Mouse (Mus musculus) cortical plate, adult 2 months (tissue): ENCODE measurements around the gene Mog. TPM values are rescaled to one million over a fixed set of nuclear protein-coding genes. Genes with fewer than 3 reads are reported as not detected.
"Not testable (repeated sequence)": the region's sequence is repeated elsewhere in the genome, so short reads cannot be mapped to it uniquely, and the experiment has no call there.

Experiments
- H3K27ac ChIP-seq: fragments of 200-500 bp; 2 replicates; pipeline ENCODE4 v1.5.1; 2012; ENCODE audit warnings: low read length, control low read depth, inconsistent platforms; ENCODE audit not compliant: insufficient read depth
- H3K4me1 ChIP-seq: fragments of 200-500 bp; 2 replicates; pipeline ENCODE4 v1.6.1; 2011; ENCODE audit warnings: low read length; ENCODE audit not compliant: control insufficient read depth, insufficient read depth
- H3K4me3 ChIP-seq: fragments of 200-500 bp; 2 replicates; pipeline ENCODE4 v1.5.1; 2011; ENCODE audit warnings: mild to moderate bottlenecking, low read length, control low read depth; ENCODE audit not compliant: insufficient read depth
- CTCF ChIP-seq: fragments of 200-500 bp; IDR thresholded peaks from 2 replicates; pipeline ENCODE4 v1.5.1; 2011; ENCODE audit warnings: mild to moderate bottlenecking, control low read depth, low read length; ENCODE audit not compliant: insufficient read depth; ENCODE audit errors: extremely low read depth
- POLR2A ChIP-seq: fragments of 200-500 bp; IDR thresholded peaks from 2 replicates; pipeline ENCODE4 v1.6.1; 2011; ENCODE audit warnings: mild to moderate bottlenecking, low read length, control low read depth; ENCODE audit not compliant: insufficient read depth; ENCODE audit errors: extremely low read depth
- polyA plus RNA-seq: library from polyadenylated mRNA; depleted of rRNA; stranded (reverse); fragments of >200 nt; gene quantifications from 2 replicates; pipeline ENCODE4 v1.2.3, GENCODE M21; 2012

Mog gene
- polyA plus RNA-seq, 1 experiment: 128 TPM

DNA sequence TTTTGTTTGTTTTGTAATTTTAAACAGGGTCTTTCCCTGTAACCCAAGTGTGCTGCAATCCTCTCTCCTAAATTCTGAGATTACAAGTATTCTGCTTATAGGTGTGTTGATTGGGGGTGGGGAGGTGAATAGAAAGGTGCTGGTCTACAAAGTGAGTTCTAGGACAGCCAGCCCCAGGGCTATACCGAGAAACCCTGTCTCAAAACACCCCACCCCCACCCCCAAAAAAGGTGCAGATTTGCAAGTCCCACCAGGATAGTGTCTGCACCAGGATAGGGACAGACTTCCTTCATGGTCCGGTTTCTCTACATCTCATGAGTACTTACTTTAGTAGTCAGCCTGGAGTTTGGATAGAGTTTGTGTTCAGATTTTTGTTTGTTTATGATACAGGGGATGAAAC, 24.7 kb downstream of the Mog start:
- TF ChIP-seq POLR2A: no peak
- no peak for TF ChIP-seq CTCF
- no peak overlapping the region for H3K4me3 ChIP-seq
- H3K27ac ChIP-seq: no peak overlapping the region
- H3K4me1 ChIP-seq: no peaks in the 10 kb centered on the region; the same call in 1 of the 2 replicates

- no peak overlapping the region for H3K27ac ChIP-seq
- TF ChIP-seq POLR2A: no peak
- TF ChIP-seq CTCF: peak; percentile 70
- H3K4me1 ChIP-seq: peaks cover 1% of the 10 kb centered on the region; the same call in 1 of the 2 replicates
- H3K4me3 ChIP-seq: no peak overlapping the region
Observed at GRCm38 (mm10) chr17:36997033-36997735, 26.0 kb downstream of the Mog start.

- Histone ChIP-seq H3K4me1 (peaks cover 3% of the 10 kb centered on the region; the same call in 1 of the 2 replicates), H3K4me3 (no peak overlapping the region), H3K27ac (no peak overlapping the region)
- no peak for TF ChIP-seq POLR2A
Observed at GRCm38 (mm10) chr17:36995448-36995847, 27.8 kb downstream of the Mog start.

GRCm38 (mm10) chr17:36994528-36994927, 28.7 kb downstream of the Mog start:
- H3K4me1 ChIP-seq: peaks cover 3% of the 10 kb centered on the region; the same call in 1 of the 2 replicates
- no peak overlapping the region for H3K4me3 ChIP-seq
- no peak overlapping the region for H3K27ac ChIP-seq
- TF ChIP-seq CTCF: no peak
- TF ChIP-seq POLR2A: no peak

- H3K4me1 ChIP-seq: peaks cover 3% of the 10 kb centered on the region; the same call in 1 of the 2 replicates
- H3K27ac ChIP-seq: no peak overlapping the region
- H3K4me3 ChIP-seq: no peak overlapping the region
- TF ChIP-seq CTCF: no peak
- TF ChIP-seq POLR2A: no peak
Observed at GRCm38 (mm10) chr17:36993770-36994325, 29.4 kb downstream of the Mog start.

DNA sequence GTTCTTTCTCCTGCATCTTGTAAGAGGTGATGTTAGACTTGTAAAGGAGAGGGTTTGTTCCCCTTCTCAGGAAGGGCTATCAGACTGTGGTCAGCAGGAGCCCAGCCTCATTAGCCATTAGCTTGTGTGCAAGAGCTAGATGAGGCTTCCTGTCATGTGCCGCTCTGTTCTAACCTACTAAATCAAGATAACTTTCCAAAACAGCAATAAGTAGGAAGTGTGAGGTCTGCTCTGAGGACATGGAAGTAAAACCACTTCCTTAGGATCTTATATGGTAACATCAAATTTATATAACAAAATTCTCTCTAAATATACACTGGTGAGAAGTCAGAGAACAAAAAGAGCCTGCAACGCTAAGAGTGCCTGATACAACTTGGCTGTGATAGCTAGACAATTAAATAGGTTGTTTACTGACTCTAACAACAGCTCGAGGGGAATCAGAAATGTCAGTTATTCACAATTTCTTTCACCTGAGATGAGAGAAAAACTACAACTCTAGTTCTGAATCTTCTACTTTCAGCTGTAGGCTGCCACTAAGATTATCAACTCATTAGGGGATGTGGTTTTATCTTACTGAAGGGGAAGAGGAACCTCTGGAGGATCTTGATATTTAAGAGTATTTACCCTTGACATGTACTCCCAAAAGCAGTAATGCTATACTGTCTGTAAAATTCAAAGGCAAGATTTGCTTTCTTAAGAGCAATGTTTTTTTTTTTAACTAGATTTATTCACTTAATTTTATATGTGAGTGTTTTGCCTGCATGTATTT, 30.7 kb downstream of the Mog start:
- peak overlapping the region; percentile 27; the same call in 1 of the 2 replicates for H3K27ac ChIP-seq
- no peak overlapping the region for H3K4me3 ChIP-seq
- H3K4me1 ChIP-seq: peaks cover 3% of the 10 kb centered on the region; the same call in 1 of the 2 replicates
- TF ChIP-seq POLR2A (no peak), CTCF (no peak)

DNA sequence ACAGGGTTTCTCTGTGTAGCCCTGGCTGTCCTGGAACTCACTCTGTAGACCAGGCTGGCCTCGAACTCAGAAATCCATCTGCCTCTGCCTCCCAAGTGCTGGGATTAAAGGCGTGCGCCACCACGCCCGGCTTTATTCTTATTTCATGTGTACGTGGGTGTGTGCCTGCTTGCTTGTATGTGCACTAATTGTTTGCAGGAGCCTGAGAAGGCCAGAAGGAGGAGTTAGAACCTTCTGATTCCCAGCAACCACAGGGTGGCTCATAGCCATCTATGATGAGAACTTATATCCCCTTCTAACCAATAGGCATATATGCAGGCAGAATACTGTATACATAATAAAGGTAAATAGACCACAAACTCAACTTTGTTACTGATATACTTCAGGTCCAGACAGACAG, 32.6 kb downstream of the Mog start:
- H3K4me1 ChIP-seq, H3K4me3 ChIP-seq, H3K27ac ChIP-seq: not testable (repeated sequence)

DNA sequence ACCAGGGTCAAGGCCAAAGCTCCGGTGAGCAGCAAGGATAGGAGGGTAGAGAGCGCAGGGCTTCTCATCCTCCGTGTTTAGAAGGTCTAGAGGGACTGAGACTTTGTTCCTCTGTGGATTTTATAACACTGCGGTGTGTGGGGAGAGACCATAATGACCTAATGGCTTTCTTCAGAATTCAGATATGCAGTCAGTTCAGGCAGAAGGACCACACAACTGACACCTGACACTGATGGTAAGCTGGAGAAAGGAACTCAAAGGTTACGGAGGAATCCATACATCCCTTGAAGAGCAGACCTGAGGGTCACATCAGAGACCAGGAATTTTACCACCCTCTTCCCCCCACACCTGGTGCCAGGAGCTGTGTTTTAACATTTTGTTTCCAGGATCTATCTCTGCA, 33.8 kb downstream of the Mog start, which contains the start of gene H2-M5:
TSS of gene H2-M5 (minus strand) at position 101 of the 400 bp plus-strand sequence.
- Histone ChIP-seq H3K27ac (no peak within 1 kb of the TSS), H3K4me1 (peaks cover 3% of the 10 kb centered on the region; the same call in 1 of the 2 replicates), H3K4me3 (no peak within 1 kb of the TSS)
- TF ChIP-seq POLR2A: no peak
- no peak for TF ChIP-seq CTCF

GRCm38 (mm10) chr17:36988475-36988874, 34.7 kb downstream of the Mog start:
- H3K4me1 ChIP-seq: peaks cover 3% of the 10 kb centered on the region; the same call in 1 of the 2 replicates
- H3K4me3 ChIP-seq: no peak overlapping the region
- TF ChIP-seq CTCF: no peak
- TF ChIP-seq POLR2A: no peak
- no peak overlapping the region for H3K27ac ChIP-seq
